ENCODE assay signal across 9 mouse cellular contexts in the genomic region with DNA sequence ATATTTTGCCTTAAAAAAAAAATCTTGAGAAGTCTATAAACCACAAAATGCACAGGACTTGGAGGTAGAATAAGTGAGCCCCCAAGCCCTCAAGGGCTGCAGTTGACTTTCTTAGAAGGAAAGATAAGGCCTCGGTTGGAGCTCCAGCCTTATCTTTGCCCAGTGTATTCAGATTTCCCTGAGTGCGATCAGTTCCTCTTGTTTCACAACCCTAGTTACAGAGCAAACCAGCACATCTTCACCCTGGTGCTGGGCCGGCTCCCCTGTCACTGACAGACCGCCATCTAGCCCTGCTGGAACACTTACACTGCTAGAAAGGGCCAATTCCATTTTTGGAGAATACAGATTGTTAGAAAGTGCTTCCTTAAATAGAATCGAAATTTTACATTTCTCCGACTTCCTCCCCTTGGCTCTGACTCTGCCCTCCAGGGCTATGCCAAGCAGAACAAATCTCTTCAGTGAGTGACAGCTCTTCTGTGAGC.
DNase-seq lines count a peak whose midpoint lies in the region; ATAC-seq and TF ChIP-seq lines count a peak whose summit lies in the region.
"Had no signal": no experiment of that assay in that cellular context is flagged by ENCODE, and none has a peak within 500 bp of the region (broad histone marks: within the 10 kb centered on the region; RNA-seq: fewer than 3 reads in every experiment).

No protein-coding gene starts in this region.

- H3K79me2 ChIP-seq in macrophage (ENCODE audit: inconsistent target) = peaks cover 16% of the 10 kb centered on the region; the same call in 1 of the 2 replicates

- H3K4me3 ChIP-seq in layer of hippocampus, adult 2 months = no peak overlapping the region
- no peak overlapping the region for H3K4me3 ChIP-seq in macrophage (ENCODE audit: inconsistent target)

- DNase-seq in cerebellum, postnatal 36 days = peak; percentile 20 to 30
- DNase-seq in cerebellum, postnatal 4 days (ENCODE audit: low spot score in 2 of 2) = no peak
- DNase-seq in layer of hippocampus, adult 2 months (ENCODE audit: low spot score in 2 of 2) = no peak
- no peak for DNase-seq in layer of hippocampus, adult 9-11 months
- no peak for DNase-seq in ovary, postnatal 10 days (ENCODE audit: low spot score)
- DNase-seq in kidney, postnatal 10 days = no peak
- DNase-seq: right cerebral cortex, postnatal 25 days had no signal

- H3K27ac ChIP-seq in layer of hippocampus, adult 2 months = peak overlapping the region; percentile 64
- H3K27ac ChIP-seq in macrophage = peak overlapping the region; percentile 4; the same call in 1 of the 2 replicates

- WGBS in macrophage (ENCODE audit: missing documents) = 15% methylated on average over 6 of the region's 6 CpGs

- peak; percentile 60 for ATAC-seq in common myeloid progenitor, adult 5-6 weeks (replicated peaks; ENCODE audit: low read depth, poor library complexity, severe bottlenecking)

- TF ChIP-seq CTCF in layer of hippocampus, adult 2 months (conservative IDR thresholded peaks at IDR 0.05) = no peak

- 0 out of 2 replicates have a peak, but pooled peaks cover 4% of the 10 kb centered on the region for H3K36me3 ChIP-seq in macrophage (ENCODE audit: inconsistent target)

Comparison
In these comparisons a context has a peak if more than half of its experiments do, and no peak if none do; other contexts are left out.
1. DNase-seq: peak in cerebellum, postnatal 36 days (2 of 2); none in cerebellum, postnatal 4 days (0 of 2), layer of hippocampus, adult 2 months (0 of 2), layer of hippocampus, adult 9-11 months (single experiment), ovary, postnatal 10 days (single experiment) and kidney, postnatal 10 days (single experiment).